Mouse (Mus musculus): Measurements from ENCODE around the gene Kmt5c.
A peak's percentile ranks its signal among the peaks of the same experiment; 100 is the strongest.

Kmt5c gene

DNA sequence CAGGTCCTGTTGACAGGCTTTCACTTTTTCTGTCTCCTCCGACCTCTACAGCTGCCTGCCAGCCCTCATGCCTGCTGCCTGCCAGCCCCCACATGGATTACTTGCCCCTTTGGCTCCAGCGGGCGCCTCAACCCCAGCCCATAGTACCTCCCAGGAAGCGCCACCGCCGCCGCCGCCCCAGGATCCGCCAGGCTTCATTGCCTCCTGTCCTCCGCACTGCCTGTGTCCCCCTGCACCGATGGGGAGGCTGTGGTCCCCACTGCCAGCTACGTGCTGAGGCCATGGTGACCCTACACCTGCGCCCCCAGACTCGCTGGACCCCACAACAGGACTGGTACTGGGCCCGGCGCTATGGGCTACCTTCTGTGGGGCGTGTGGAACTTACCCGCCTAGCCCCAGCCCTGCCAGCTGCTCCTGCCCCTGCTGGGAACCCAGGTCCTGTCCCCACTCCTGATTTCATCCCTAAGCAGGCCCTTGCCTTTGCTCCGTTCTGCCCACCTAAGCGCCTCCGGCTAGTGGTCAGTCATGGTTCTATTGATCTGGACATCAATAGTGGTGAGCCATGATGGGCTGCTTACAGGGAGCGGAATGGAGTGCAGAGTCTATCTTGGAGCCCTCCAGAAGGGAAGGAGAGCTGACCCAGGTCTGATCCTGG, 6.5 kb downstream of the Kmt5c start:
- DNase-seq (ENCODE audit: low spot score in 2 of 2): no peak

DNA sequence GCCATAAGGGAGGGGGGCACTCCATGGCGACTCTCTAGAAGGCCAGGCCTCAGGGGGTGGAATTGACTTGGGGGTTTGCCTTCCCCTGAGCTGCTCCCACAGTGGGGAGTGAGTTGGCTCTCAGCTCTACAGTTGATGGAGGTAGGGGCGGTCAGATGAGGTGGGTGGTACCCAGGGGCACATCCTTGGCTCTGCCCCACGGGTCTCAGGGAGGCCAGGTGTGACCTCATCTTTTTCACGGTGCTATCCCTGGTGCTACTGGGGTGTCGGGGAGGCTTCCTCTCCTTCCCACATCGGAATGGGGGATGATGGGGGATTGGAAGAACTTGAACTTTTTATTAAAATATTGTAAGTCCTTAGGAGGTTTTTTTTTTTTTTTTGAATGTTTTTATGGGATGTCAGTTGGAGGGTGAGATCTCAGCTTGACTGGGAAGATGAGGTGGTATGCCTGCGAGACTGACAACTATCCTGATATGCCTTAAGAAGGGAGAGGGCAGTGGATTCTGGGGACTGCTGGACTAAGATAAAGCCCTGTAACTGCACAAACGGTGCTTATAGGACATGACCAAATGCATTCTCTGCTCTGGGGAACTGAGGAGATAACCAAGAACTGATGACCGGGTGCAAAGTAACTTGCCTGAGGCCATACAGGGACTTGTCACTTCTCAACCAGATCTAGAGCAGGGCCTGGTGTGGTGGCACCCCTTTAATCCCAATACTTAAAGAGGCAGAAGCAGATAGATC, 7.4 kb downstream of the Kmt5c start:
- no peak for DNase-seq (ENCODE audit: low spot score in 2 of 2)

DNA sequence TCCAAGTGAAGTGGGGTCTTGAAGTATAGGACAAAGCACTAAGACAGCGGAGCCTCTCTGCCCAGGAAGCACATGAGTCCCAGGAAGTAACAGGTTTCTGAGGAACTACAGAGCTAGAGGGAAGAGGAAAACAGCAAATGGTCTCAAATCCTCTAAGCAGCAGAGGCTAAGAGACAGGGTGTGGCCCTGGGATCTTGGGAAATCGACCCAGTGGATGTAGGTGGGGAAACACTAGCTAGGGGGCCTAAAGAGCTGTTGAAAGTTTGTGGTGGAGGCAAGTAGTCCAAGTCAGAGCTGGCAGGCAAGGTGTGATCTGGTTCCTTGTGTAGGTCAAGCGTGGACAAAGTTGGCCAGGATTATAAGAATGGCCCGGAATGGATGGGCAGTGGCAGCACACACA, 8.4 kb downstream of the Kmt5c start:
- DNase-seq (ENCODE audit: low spot score in 2 of 2): no peak

DNA sequence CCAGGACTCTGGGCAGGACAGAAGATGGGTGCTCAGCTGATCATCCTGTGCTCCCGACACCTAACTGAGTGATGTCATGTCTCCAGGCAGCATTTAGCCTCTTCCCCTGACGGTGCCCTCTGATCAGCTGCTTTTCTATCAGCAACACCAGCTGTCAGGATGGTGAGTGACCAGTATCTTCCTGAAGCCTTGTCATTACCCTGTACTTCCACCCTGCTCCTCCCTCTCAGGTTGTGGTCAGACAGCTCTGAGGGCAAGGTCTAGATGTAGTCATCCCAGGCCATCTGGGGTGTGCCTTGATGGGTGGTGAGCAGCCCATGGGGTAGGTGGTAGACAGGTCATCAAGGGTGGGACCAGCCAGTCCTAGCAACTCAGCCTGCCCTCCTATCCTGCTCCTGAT, 9.3 kb downstream of the Kmt5c start:
- no peak for DNase-seq (ENCODE audit: low spot score in 2 of 2)

DNA sequence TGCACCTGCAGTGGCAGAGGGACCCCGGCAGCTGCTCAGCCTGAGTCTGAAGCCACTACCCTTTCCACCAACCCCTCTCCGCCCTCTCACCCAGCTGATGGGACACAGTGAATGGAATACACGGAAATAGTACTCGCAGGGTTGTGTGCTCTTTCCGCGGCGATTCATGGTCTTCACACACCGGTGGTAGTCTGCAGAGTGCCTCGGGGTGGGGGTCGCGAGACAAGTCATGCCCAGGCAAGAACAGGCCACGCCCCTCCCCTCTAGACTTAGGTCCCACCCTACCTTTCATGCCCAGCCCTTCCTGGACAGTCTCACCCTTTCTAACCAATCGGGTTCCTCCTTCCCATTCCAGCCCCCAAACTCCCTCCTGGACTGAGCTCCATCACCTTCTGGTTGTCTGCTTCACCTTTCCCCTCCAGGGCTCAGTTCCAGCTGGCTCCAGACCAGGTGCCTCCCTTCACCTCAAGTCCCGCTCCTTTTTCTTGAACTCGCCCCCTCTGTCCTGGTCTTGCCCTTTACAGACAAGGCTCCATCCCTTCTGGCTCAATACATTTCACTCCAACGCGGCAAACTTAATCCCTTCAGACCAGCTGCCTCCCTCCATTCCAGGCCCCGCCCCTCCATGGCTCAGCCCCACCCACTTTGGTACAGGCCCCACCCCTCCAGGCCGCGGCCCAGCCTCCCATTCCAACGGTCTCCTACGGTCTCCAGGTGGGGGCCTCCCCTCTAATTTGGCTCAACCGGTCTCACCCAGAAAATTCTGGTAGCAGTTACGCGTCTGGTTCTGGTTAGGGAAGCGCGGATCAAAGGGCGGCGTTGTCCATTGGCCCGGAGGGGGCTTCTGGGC, 12.3 kb downstream of the Kmt5c start:
- DNase-seq (ENCODE audit: low spot score in 2 of 2): no peak

DNA sequence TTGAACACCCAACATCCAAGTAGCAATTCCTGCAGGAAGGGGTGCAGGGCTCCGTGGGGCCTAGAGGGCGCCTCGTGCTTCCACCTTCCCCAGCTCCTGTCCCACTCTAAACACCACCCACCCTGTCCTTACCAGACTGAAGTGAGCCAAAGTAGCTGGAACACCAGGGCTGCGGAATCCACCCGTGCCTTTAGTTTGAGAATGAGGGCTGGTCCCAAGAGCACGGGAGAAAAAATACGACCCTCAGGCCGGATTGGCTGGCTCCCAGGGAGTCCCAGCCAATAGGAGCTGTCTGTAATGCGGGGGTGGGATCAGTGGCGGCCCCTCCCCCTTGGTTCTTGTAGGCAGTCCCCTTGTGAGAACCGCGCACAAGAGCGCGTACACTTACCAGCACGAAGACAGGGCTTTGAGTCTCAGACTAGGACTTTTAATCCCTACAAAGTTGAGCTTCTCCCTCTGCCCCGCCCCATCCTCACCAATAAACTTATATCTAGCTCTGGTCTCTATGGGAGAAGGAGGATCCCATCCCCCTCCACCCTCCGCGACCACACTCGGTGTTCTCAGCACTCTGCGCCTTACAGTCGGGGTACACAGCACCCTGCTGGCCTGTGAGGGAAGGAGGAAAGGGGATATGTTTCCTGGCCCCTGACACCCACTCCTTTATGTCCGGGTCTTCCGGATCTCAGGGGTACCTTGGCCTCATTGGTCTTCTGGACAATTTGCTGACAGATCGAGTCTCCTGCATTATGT, 13.1 kb downstream of the Kmt5c start, which contains the start of gene Cox6b2:
Cox6b2 (minus strand) TSS at position 274 of the 750 bp plus-strand sequence.
- no peak for DNase-seq (ENCODE audit: low spot score in 2 of 2)

DNA sequence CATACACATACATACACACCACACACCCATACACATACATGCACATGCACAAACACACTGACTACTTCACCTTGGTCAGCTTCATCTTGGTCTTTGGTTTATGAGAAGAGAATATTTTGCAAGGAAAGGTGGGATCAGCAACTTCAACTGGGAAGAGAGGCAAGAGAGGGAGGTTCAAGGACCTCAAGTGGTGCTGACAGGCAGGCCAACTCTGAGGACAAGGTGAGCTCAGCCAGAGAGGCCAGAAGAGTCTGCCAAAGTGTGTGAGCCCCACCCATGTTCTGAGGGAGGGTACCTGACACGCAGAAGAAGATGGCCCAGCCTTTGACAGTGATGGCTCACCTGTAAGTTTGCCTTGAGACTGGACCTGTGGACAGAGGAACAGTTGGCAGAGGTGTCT, 19.8 kb downstream of the Kmt5c start:
- DNase-seq (ENCODE audit: low spot score in 2 of 2): no peak

DNA sequence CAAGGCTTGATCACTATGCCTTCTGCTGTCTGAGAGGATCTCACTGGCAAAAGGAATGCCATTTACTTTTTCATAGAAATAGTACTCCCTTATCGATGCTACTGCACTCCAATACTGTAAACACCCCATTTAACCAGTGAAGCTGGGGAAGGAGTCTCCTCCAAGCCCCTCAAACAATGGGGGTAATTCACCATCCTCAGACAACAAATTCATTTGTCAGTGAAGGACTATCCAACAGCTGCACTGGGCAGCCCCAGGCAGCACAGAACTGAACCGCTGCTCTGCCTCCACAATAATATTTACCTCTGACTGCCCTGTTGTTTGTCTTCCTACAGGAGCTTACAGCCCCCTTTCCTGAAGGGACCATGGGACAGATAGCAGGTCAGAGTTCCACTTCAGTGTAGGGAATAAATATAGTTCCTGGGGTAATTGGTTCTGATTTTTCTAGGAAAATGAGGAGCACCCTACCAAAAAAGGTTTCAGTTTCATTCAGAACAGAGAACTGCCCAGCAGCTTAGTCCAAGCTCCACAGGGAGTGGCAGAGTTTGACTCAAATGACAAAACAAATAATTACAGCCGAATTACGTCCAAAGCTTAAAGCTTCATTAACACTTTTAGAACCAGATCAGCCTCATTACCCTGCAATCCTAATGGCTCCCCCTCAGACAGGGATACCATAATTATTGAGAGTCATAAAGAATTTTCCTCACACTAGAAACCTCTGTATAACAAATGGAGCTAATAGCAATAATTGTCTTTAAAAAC, 25.2 kb downstream of the Kmt5c start:
- DNase-seq (ENCODE audit: low spot score in 2 of 2): no peak

DNA sequence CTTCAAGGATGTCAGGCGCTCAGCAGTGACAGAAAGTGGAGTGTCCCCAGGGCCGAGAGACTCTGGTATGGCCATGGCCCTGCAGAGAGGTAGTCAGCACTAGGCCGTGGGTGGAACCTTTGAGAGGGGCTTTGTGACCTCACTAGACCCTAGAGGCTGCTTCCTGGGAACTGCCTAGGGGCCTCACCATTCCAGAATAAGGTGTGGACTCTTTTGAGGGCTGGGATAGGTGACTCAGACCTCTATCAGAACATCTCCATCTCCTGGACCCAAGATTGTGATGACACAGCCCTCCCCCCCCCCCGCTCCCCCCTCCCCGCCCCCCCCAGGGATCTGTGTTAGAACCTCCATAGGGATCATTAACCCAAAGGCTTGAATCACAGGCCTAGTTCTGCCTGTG, 31.3 kb downstream of the Kmt5c start, which contains the start of gene Fam71e2:
Fam71e2 (minus strand) TSS at position 101 of the 400 bp plus-strand sequence.
- DNase-seq (ENCODE audit: low spot score in 2 of 2): no peak

DNA sequence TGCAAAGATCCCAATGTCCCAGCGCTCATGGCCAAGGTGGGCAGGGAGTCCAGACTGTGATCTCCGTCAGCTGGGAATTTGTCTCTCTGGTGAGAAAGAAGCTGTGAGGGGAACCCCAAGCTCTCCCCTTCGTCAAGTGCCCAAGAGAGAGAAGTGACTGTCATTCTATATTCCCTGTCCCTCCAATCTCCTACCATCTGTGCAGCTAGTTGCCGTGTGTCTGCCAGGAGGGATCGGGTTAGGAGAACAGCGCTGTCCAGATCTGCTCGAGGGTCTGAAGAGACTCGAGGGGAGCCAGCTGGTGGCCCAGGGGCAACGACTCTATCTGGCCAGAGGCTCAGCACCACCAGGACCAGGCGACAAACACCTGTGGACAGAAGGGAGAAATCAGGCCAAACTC, 36.2 kb downstream of the Kmt5c start:
- no peak for DNase-seq (ENCODE audit: low spot score in 2 of 2)

DNA sequence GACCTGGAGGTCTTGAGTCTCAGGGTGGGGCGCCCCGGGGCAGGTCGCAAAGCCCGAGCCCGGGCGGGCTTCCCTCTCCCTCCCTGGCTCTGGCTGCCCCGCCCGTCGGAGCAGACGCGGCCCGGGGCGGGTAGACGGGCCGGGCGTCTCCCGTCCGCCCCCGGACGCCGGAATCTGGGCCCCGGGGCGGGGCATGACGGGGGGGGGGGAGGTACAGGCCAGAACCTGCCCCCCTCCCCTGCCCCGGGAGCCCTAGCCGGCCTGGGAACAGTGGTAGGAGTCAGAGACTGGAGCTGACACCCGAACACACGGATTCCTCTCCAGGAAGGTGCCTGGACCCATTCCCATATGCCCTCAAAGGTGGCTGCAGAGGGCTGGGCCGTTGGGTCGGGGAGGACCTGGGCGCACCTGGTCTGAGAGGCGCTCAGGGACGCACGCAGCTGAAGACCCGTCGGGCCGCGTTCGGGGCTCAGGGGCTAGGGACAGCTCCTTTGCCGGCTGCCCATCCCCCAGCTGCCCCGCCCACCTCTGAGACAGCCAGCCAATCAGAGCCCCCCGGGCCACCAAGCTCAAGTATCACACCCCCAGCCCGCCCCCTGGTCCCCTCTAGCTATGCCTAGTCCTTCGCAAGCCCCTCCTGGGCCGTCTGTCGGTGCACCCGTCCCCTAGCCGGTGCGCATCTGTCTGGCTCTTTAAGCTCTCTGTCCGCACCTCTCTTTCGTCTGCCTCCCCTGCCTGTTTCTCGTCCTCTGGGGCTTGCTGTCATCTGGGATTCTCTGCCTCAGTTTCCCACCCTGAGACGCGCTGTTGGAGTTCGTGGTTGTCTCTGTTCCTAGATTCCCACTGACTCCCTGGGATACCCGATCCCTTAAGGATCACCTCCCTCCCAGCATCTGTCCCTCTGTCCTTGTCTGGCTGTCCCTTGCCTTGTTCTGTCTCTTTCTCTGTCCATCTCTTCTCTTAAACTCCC, 37.2 kb downstream of the Kmt5c start:
- DNase-seq (ENCODE audit: low spot score in 2 of 2): no peak

DNA sequence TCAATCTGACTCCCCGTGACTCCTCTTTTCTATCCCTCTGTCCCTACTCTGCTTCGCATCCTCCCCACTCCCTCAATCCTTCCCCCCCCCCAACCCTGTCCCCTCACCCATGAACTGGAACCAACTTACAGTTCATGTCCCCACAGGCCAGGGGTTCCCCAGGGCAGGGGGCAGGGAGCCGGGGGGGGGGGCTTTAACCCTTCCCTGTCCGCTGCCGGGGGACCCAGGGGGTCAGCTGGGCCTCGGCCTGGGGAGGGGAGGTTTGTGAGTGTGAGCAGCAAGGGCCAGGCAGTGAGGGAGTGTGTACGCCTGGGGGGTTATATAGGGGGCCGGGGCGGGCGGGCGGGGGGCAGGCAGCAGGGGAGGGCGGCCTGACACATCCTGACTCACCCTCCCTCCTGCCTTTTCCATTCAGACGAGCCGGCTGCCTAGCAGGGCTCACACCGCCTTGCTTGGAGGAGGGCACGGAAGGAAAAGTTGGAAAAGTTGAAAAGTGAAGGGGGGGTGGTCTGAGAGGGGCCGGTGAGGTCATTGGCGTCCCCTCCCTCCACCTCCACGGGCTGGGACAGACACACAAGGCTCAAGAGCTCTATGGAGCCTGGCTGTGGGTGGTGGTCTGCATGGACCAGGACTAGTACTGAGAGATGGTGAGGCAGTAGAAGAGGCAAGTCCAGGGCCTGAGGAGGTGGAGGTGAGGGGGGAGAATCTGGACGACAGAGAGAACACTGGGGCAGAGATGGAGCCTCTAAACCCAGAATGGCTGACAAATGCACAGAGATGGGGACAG, 38.1 kb downstream of the Kmt5c start:
- DNase-seq (ENCODE audit: low spot score in 2 of 2): no peak

DNA sequence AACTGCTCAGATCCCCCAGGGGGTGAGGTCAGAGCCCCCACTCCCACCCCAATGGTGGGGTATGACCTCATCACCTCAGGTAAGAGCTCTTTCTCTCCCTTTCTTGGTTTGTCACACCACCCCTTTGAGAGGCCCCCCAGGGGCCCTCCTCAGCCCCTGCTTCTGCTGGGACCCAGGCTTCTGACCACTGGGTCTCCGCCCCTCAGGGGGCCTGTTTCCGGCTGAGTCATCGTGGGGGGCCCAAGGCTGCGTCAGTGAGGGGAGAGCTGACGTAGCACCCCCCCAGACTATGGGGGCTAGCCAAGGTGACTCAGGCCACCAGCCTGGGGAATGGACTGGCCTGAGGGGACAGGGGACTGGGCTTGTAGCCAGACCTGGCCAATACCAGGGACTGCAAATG, 40.0 kb downstream of the Kmt5c start:
- no peak for DNase-seq (ENCODE audit: low spot score in 2 of 2)

DNA sequence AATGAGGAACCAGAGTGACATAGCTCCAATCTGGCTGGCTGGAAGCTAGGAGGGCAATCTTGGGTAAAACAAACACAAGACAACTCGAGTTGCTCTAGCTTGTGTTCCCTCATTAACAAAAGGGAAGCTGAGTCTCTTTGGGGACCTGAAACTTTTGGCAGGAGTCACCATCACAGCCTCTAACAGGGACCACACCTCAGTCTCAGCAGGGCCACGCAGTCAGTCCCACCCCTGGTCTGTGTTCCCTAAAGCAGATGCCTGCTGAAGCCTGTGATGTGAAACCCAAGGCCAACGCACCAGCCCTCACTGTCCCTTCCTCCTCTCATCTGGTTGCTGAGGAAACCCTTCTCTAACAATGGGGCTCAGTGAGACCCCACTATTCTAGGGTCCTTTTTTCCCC, 42.2 kb downstream of the Kmt5c start:
- DNase-seq (ENCODE audit: low spot score in 2 of 2): no peak

DNA sequence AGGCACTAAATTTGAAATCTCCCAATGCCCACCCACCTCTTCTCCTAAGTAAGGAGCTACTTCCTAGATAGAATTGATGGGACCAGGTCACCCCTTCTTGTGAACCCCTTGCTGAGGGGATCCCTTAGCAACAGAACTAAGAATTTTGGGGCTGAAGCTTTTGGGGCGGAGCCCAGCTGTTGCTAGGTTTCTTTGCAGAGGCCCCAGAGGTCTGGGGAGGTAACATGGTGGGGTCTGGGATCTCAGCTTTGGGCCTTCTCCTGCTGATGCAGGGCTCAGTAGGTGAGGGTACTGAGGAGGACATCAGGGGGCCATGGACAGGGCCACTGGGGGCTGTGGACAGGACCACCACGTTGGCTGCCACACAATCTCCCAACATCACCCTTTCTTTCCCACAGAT, 42.8 kb downstream of the Kmt5c start, which contains the start of the genes Il11 and Tmem190:
Il11 (minus strand) TSS at position 101 of the 400 bp plus-strand sequence.
Tmem190 (plus strand) TSS at position 179 of the 400 bp plus-strand sequence.
- no peak for DNase-seq (ENCODE audit: low spot score in 2 of 2)

DNA sequence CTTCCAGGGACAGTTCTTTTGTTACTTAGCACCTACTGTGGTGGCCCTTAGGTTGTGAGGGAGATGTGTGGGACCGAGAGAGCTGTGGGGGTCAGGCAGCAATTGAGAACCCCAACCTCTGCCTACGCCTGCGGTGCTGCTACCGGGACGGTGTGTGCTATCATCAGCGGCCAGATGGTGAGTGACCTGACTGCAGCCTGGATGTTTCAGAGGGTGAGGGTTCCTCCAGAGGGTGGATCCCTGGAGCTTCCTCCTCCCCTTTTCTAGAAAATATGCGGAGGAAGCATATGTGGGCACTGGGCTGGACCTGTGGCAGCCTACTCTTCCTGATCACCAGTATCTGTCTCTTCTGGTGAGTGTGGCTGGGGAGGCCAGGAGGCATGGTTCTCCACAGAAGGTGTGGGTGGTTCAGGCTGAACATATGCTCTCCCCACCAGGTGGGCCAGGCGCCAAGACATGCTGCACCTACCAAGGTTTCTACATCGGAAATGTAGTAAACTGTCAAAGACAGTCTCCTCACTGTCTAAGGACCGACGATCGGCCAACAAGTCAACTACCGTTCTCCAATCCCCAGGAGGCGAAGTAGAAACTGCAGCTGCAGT, 43.9 kb downstream of the Kmt5c start:
- no peak for DNase-seq (ENCODE audit: low spot score in 2 of 2)

DNA sequence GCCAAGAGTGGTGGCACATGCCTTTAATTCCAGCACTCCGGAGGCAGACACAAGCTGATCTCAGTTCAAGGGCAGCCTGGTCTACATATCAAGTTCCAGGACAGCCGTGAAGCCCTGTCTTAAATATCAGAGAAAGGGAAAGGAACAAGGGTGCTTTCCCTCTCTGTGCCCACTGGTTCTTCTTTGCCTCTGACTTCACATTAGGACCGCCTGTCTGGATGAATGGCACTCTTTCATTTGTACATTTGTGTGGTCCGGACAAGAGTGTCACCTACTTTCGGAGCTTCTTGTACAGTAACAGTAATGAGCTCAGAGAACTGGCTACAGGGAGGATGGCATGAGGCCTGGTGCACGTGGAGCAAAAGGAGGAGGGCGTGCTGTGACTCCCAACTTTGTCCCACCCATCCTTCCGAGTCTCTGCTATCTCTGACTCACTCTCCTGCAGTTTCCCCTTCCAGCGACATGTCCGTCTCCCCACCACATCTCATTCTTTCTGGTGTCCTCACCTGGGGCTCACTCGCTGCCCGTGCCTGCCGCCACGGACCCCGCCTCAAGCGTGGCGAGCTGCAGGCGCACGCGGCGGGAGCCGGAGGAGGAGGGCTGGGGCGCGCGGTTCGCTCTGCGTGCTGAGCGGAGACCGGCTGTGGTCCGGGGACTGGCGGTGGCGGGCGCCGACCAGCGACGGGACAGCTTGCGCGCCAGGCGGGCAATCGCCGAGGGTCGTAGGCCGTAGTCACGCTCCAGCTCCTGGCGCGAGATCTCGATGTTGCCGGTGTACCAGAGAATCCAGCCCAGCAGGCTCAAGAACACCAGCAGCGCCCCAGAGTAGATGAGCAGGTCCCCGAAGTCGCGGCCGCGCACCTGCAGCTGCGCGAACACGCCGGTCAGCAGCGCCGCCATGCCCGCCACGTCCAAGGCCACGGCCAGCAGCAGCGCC, 48.9 kb downstream of the Kmt5c start:
- DNase-seq (ENCODE audit: low spot score in 2 of 2): peak in 1 of 2 experiments; percentile 31
